Mouse (Mus musculus) C3H10T1/2 (cell line): ENCODE data around the gene Manf. TPM values are rescaled to one million over a fixed set of nuclear protein-coding genes. Genes with fewer than 3 reads are reported as not detected.

Experiments
- polyA plus RNA-seq, 2 experiments: library from polyadenylated mRNA; unstranded; fragments of >200 nt; fragmentation: generic; extraction: Trizol; gene quantifications; one replicate each; pipeline ENCODE4 v1.2.1; 2012; ENCODE audit warnings: missing spikeins in 2 of 2

Manf gene
- 100 to 1,000 TPM; 235 to 273 TPM for polyA plus RNA-seq

GRCm38 (mm10) chr9:106891829-106892551, at the start of gene Manf:
Gene Manf, minus strand, starts transcription at chr9:106891979.

GRCm38 (mm10) chr9:106886828-106887702, 4.7 kb downstream of the Manf start, which contains the start of gene Rbm15b:
Gene Rbm15b, minus strand, starts transcription at chr9:106887428.

DNA sequence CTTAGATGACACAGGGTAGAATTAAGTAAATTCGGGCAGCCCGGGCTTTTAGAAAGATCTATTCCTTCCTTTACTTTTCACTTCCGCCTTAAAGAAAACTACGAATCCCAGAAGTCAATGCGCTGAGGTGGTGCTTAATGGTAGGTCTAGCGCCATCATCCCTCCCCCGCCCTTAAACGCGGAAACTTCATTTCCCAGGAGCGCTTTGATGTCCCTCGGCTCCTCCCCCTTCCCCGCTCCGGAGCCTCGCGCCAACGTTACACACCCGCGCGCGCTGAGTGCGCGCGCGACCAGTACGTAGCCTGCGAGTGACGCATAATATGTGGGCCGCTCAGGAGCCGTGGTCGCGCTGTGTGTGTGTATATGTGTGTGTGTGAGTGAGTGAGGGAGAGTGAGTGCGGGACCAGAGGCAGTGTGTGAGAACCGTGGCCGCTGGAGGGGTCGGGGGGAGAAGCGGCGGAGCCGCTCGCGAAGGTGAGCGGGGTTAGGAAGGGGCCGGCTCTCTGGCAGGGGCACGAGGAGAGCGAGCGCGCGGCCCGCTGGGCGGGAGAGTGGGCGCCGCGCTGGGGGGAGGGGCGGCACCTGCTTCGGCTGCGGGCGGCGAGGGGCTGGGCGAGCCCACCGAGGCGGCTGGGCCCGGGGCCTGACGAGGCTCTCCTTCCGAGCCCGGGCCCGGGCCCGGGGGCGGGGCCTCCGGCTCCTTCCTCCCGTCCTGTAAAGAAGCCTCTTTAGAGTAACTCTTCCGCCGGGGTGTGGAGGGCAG, 70.0 kb downstream of the Manf start, which contains the start of gene Dcaf1:
Dcaf1 (plus strand) TSS at position 257 of the 763 bp plus-strand sequence.

GRCm38 (mm10) chr9:106788812-106789321, 102.9 kb downstream of the Manf start, which contains the start of gene Rad54l2:
Gene Rad54l2, minus strand, starts transcription at chr9:106789194.

Other genes starting within 250 kb of the Manf start
- not detected for gene Grm2, start 235.9 kb downstream of the Manf start, polyA plus RNA-seq
- gene Tex264, start 206.1 kb downstream of the Manf start, polyA plus RNA-seq = 100 to 1,000 TPM; 117 to 130 TPM
- gene Rad54l2, start 102.8 kb downstream of the Manf start, polyA plus RNA-seq = 1 to 10 TPM in 1 of 2 experiments, under 1 TPM in 1; 0.77 to 4.0 TPM
- 1 to 10 TPM in 1 of 2 experiments, under 1 TPM in 1; 0.69 to 6.7 TPM for gene Dcaf1, start 70.1 kb downstream of the Manf start, polyA plus RNA-seq
- 10 to 100 TPM in 1 of 2 experiments, 1 to 10 TPM in 1; 9.9 to 15.9 TPM for gene Rbm15b, start 4.6 kb downstream of the Manf start, polyA plus RNA-seq